Mouse (Mus musculus) naive thymus-derived CD4-positive, alpha-beta T cell, adult 2 months (primary cell): ENCODE data around the gene Armh1.
A peak's percentile ranks its signal among the peaks of the same experiment; 100 is the strongest.
"Not testable (repeated sequence)": the region's sequence is repeated elsewhere in the genome, so short reads cannot be mapped to it uniquely, and the experiment has no call there.

Experiments used
- DNase-seq: peaks from one replicate; pipeline ENCODE4 v3.0.0-alpha.2; 2011; ENCODE audit warnings: low read depth

Armh1 gene

DNA sequence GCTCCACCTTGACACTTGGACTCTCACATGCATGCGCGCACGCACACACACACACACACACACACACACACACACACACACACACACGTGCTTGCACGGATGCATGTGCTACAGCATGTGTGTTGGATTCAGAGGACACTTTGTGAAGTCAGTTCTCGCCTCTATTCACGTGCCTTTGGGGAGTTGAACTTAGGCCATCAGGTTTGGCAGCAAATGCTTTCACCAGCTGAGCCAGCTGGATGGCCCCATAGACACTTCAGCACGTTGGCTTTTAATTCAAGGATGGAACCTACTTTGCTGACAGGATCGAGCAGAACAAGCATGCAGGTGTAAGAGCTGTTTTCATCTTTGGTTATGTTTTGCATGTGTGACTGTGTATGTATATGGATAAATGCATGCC lies 30.1 kb downstream of the Armh1 start:
- no peak for DNase-seq

- no peak for DNase-seq
Measured at GRCm38 (mm10) chr4:117220741-117221515, 31.0 kb downstream of the Armh1 start.

- DNase-seq: peak; percentile 76
Measured at GRCm38 (mm10) chr4:117218517-117219219, 33.3 kb downstream of the Armh1 start.

GRCm38 (mm10) chr4:117217029-117217428 lies 34.9 kb downstream of the Armh1 start:
- DNase-seq: no peak

GRCm38 (mm10) chr4:117214250-117214649 lies 37.7 kb downstream of the Armh1 start:
- DNase-seq: no peak

- peak; percentile 94 for DNase-seq
Measured at GRCm38 (mm10) chr4:117210147-117211074, 41.5 kb downstream of the Armh1 start.

- no peak for DNase-seq
Measured at GRCm38 (mm10) chr4:117209592-117209991, 42.3 kb downstream of the Armh1 start.

- no peak for DNase-seq
Measured at GRCm38 (mm10) chr4:117202992-117203354, 49.0 kb downstream of the Armh1 start.

GRCm38 (mm10) chr4:117202046-117202991 lies 49.6 kb downstream of the Armh1 start:
- peak; percentile 91 for DNase-seq

DNA sequence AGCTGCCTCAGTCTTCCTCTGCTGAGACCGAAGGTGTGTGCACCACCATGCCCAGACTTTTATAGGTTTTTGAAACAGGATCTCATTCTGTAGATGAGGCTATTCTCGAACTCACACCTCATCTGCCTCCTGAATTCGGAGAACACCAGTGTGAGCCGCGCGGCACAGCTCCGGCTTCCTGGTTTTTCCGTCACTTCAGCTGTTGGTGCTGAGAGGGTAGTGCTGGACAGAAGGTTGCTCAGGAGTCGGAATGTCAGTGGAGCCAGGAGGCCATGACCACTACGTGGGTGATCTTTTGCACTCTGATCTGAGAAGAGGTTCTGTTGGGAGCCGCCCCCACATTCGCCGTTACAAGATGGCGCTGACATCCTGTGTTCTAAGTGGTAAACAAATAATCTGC lies 60.1 kb downstream of the Armh1 start:
- no peak for DNase-seq

GRCm38 (mm10) chr4:117190660-117191059 lies 61.3 kb downstream of the Armh1 start:
- no peak for DNase-seq

DNA sequence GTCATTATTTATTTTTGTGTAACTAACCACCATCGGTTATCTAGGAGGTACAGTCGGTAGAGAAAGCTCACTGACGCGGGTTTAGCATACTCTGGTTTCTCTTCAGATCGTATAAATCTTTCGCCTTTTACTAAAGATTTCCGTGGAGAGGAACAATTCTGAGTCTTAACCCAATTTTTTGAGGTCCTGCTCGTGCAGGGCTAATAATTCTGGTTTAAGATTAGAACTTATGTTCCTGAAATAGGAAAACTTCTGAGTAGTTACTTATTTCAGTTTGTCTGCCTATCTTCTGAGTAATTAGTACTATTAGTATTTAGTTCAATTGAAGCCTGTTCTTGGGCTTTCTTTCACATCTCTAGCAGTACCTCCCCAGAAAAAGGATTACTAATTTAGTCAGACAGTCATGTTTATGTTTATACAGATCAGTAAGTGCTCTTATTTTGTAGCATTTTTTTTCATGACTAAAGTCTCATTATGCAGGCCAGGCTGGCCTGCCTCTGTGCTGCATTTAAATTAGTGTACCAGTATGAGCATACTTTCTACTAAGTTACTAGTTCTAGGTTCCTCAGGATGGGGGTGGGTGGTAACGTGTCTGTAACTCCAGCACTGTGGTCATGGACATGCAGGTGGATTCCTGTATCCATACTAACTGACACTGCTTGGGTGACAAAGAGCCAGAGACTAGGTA lies 61.9 kb downstream of the Armh1 start:
- no peak for DNase-seq

GRCm38 (mm10) chr4:117189382-117189855 lies 62.5 kb downstream of the Armh1 start:
- peak; percentile 95 for DNase-seq

DNA sequence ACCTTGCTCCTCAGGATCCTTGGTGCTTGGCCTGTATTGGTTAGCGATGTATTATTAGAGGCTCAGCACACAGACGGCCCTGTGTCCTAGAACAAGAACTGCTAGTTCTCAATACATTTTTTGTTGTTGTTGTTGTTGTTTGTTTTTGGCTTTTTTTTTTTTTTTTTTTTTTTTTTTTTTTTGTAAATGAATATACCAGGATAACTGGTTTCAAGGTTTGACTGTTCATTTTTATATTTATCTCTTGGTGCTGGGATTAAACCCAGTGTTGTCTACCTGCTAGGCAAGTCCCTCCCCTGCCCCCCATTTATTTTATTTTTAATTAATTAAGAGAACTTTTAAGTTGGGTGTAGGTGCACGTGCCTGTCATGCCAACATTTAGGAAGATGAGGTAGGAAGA lies 63.0 kb downstream of the Armh1 start:
- DNase-seq: no peak

- not testable (repeated sequence) for DNase-seq
Measured at GRCm38 (mm10) chr4:117182759-117183096, 69.2 kb downstream of the Armh1 start.

DNA sequence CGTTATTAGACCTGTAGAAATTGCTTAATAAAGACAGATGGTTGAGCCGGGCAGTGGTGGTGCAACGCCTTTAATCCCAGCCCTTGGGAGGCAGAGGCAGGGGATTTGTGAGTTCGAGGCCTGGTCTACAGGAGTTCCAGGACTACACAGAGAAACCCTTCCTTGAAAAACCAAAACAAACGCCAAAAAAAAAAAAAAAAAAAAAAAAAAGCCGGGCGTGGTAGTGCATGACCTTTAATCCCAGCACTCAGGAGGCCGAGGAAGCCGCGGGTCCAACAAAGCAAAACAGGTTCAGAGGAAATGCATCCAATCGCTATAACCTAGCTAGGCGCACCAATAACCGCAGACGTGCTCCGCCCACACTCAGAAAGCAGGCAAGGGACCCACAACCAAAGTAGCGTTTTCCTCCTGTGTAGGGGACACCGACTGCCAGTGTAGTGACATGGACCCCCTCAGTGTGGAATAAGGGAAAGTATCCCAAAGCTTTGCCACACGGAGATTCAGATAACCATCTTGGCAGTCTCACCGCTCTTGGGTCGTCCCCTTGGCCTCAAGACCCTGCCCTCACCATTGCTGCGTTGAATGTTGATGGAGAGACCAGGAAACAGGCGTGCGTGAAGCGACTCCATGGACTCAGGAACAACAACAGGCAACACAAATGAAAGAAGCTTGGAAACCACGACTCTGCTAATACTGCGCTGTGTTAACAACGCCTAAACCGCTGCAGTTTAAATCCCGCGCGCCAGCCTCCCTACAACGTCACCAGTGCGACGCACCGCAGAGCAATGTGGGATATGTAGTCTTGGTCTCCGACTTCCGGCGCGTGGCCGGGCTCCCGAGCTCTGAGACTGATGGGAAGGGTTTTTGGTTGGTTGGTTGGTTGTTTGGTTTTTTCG lies 69.8 kb downstream of the Armh1 start, which contains the start of gene Kif2c:
TSS of gene Kif2c (minus strand) at position 777 of the 896 bp plus-strand sequence.
- DNase-seq: peak; percentile 95

DNA sequence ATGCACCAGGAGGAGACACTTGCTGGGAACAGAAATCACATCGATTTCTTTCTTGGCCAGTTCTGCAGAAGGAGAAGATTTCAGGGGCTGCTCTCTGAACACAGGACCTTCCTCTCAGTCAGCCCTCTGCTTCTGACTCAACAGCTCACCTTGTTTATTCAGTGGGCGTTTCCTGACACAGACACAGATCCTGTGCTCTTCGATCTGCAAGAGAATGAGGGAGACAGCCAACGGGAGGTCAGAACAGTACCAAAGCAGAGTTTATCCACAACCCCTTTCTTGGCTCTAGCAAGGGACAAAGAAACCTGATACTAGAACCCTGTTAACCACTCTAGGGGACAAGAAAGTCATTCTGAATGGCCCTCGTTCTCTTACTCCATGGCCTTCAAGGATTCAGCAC lies 82.0 kb downstream of the Armh1 start:
- DNase-seq: no peak
